Mouse (Mus musculus) CH12.LX (cell line): ENCODE results near the gene Ift43. TPM values are rescaled to one million over a fixed set of nuclear protein-coding genes. Genes with fewer than 3 reads are reported as not detected.

ENCODE experiments used
- DNase-seq: peaks from one replicate; pipeline ENCODE4 v3.0.0-alpha.2; 2013; ENCODE audit errors: extremely low read depth
- H3K27ac ChIP-seq: 2 replicates; pipeline ENCODE4 v1.5.1; 2012; ENCODE audit warnings: low read depth, mild to moderate bottlenecking, control low read depth, moderate library complexity; ENCODE audit not compliant: insufficient read depth
- H3K27me3 ChIP-seq: replicated peaks from 2 replicates; pipeline ENCODE3; 2012; ENCODE audit warnings: inconsistent platforms
- H3K36me3 ChIP-seq, 2 experiments: replicated peaks in 1 of 2; 2 replicates each; pipeline versions ENCODE3 to v1.6.1; 2012; ENCODE audit warnings: inconsistent platforms in 1 of 2, low read length in 1 of 2, mild to moderate bottlenecking in 1 of 2, mixed read lengths in 1 of 2, moderate library complexity in 1 of 2; ENCODE audit not compliant: control insufficient read depth in 1 of 2, insufficient read depth in 1 of 2
- H3K4me1 ChIP-seq, 2 experiments: 2 replicates each; pipeline ENCODE4 v1.6.1; 2012; ENCODE audit warnings: inconsistent platforms in 1 of 2, moderate library complexity in 1 of 2; ENCODE audit not compliant: insufficient read depth in 2 of 2, control insufficient read depth in 1 of 2
- H3K4me2 ChIP-seq: 2 replicates; pipeline ENCODE4 v1.6.1; 2012; ENCODE audit warnings: low read depth, mild to moderate bottlenecking, control low read depth; ENCODE audit not compliant: poor library complexity, insufficient read depth, severe bottlenecking
- H3K4me3 ChIP-seq, 3 experiments: fragments of 150-350 bp in 1 of 3; sonication (generic) in 1 of 3; replicated peaks in 1 of 3; 2 replicates each; pipeline versions ENCODE3 to v1.5.1; 2011 to 2012; ENCODE audit warnings: low read depth in 2 of 3, low read length in 2 of 3, mild to moderate bottlenecking in 2 of 3, moderate library complexity in 2 of 3, control low read depth in 1 of 3, improper control_type of control experiment in 1 of 3, inconsistent platforms in 1 of 3, mixed read lengths in 1 of 3; ENCODE audit not compliant: poor library complexity in 1 of 3
- H3K79me2 ChIP-seq: replicated peaks from 2 replicates; pipeline ENCODE4 v1.6.1; 2012; ENCODE audit warnings: mild to moderate bottlenecking, moderate library complexity; ENCODE audit not compliant: control insufficient read depth, poor library complexity, insufficient read depth, severe bottlenecking; ENCODE audit errors: extremely low read depth
- H3K9ac ChIP-seq: 2 replicates; pipeline ENCODE4 v1.6.1; 2012; ENCODE audit warnings: low read depth, mild to moderate bottlenecking, control low read depth, moderate library complexity; ENCODE audit not compliant: insufficient read depth
- H3K9me3 ChIP-seq: replicated peaks from 2 replicates; pipeline ENCODE3; 2012; ENCODE audit warnings: low read length, inconsistent platforms, mixed read lengths
- CTCF ChIP-seq, 2 experiments: IDR thresholded peaks in 1 of 2; conservative IDR thresholded peaks in 1 of 2; 2 replicates each; pipeline ENCODE4 v1.5.1; 2011 to 2012; ENCODE audit warnings: low read depth in 2 of 2, low read length in 2 of 2, improper control_type of control experiment in 1 of 2, inconsistent platforms in 1 of 2, mild to moderate bottlenecking in 1 of 2, moderate library complexity in 1 of 2
- ETS1 ChIP-seq: conservative IDR thresholded peaks from 2 replicates; pipeline ENCODE4 v1.6.1; 2012; ENCODE audit warnings: low read depth, mild to moderate bottlenecking, inconsistent platforms, low read length, improper control_type of control experiment, moderate library complexity
- JUN ChIP-seq: IDR thresholded peaks from 2 replicates; pipeline ENCODE4 v1.6.1; 2011; ENCODE audit warnings: low read depth, mild to moderate bottlenecking, low read length, improper control_type of control experiment, moderate library complexity; ENCODE audit not compliant: insufficient read depth
- KAT2A ChIP-seq: IDR thresholded peaks from 2 replicates; pipeline ENCODE4 v1.6.1; 2012; ENCODE audit warnings: low read length, improper control_type of control experiment, inconsistent platforms; ENCODE audit not compliant: insufficient replicate concordance
- MAFK ChIP-seq: IDR thresholded peaks from 2 replicates; pipeline ENCODE4 v1.6.1; 2011; ENCODE audit warnings: low read length, improper control_type of control experiment; ENCODE audit not compliant: insufficient replicate concordance
- MAX ChIP-seq: IDR thresholded peaks from 2 replicates; pipeline ENCODE4 v1.6.1; 2011; ENCODE audit warnings: low read length, improper control_type of control experiment
- MEF2A ChIP-seq: IDR thresholded peaks from 2 replicates; pipeline ENCODE4 v1.6.1; 2014; ENCODE audit warnings: low read depth, mild to moderate bottlenecking, inconsistent platforms, low read length, improper control_type of control experiment, borderline replicate concordance
- PAX5 ChIP-seq: IDR thresholded peaks from 2 replicates; pipeline ENCODE4 v1.6.1; 2012; ENCODE audit warnings: low read length, inconsistent platforms, mixed read lengths
- POLR2AphosphoS2 ChIP-seq: IDR thresholded peaks from 2 replicates; pipeline ENCODE4 v1.6.1; 2011; ENCODE audit warnings: low read depth, low read length, improper control_type of control experiment
- RAD21 ChIP-seq: IDR thresholded peaks from 2 replicates; pipeline ENCODE4 v1.6.1; 2011; ENCODE audit warnings: low read depth, mild to moderate bottlenecking, low read length, improper control_type of control experiment, moderate library complexity
- SIN3A ChIP-seq: IDR thresholded peaks from 2 replicates; pipeline ENCODE4 v1.6.1; 2012; ENCODE audit warnings: low read length, improper control_type of control experiment, inconsistent platforms
- TCF12 ChIP-seq: IDR thresholded peaks from 2 replicates; pipeline ENCODE4 v1.6.1; 2014; ENCODE audit warnings: low read depth, mild to moderate bottlenecking, inconsistent platforms, low read length, improper control_type of control experiment
- UBTF ChIP-seq: IDR thresholded peaks from 2 replicates; pipeline ENCODE4 v1.6.1; 2012; ENCODE audit warnings: low read depth, mild to moderate bottlenecking, inconsistent platforms, low read length, improper control_type of control experiment, moderate library complexity
- USF1 ChIP-seq: IDR thresholded peaks from 2 replicates; pipeline ENCODE4 v1.6.1; 2014; ENCODE audit warnings: low read depth, mild to moderate bottlenecking, inconsistent platforms, low read length, improper control_type of control experiment
- ZKSCAN1 ChIP-seq: IDR thresholded peaks from 2 replicates; pipeline ENCODE4 v1.6.1; 2012; ENCODE audit warnings: low read depth, inconsistent platforms, low read length, improper control_type of control experiment, borderline replicate concordance
- ZMIZ1 ChIP-seq: IDR thresholded peaks from 2 replicates; pipeline ENCODE4 v1.6.1; 2012; ENCODE audit warnings: low read depth, mild to moderate bottlenecking, inconsistent platforms, low read length, improper control_type of control experiment
- dilution Hi-C: fragments of 300-500 bp; cut with MboI; formaldehyde crosslinking; loops from 2 replicates; pipeline ENCODE4 v1.14.3; 2020; ENCODE audit warnings: low sequenced_read_pairs; ENCODE audit not compliant: extremely low pct_unique_long_range_greater_than_20kb, extremely low pct_ligation_motif_present
- in situ Hi-C: fragments of 300-500 bp; cut with MboI; formaldehyde crosslinking; loops from 3 replicates; pipeline ENCODE4 v1.14.3; 2019; ENCODE audit warnings: low sequenced_read_pairs, low pct_ligation_motif_present, low pct_unique_long_range_greater_than_20kb, mixed read lengths
- polyA plus RNA-seq: library from polyadenylated mRNA; unstranded; fragments of >175 nt; gene quantifications from 2 replicates; pipeline ENCODE4 v1.2.1, GENCODE M21; 2012; ENCODE audit warnings: low read depth; ENCODE audit not compliant: insufficient read length
- total RNA-seq, 2 experiments: library from RNA; depleted of rRNA; stranded (reverse); fragments of 300-350 nt in 1 of 2; fragments of >200 nt in 1 of 2; gene quantifications; 2 replicates each; pipeline ENCODE4 v1.2.3; 2012 to 2014

The Ift43 gene
- total and polyA plus RNA-seq, 3 experiments = 2.0 to 8.6 (median 2.8) TPM

DNA sequence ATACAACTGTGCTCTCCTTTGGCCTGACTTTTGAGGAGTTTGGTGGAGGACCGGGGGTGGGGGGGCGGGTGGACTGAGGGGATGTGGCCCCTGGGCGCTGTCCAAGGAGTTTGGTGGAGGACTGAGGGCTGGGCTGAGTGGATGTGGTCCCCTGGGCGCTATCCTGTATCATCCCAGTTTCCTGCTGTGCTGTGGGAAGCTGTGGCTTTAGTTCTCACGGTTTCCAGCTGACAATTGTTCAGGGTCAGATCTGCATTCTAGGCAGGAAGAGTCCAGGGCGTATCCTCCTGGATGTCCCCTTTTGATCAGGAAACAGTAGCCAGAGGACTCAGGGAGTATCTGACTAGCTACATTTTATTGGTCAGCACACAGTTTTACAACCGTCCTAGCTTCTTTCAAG lies 5.7 kb downstream of the Ift43 start:
- peaks cover 0 to 3% of the 10 kb centered on the region in 2 experiments; a peak in 3 of 4 replicates for H3K4me1 ChIP-seq
- no peaks in the 10 kb centered on the region for H3K9me3 ChIP-seq
- no peak for DNase-seq
- TF ChIP-seq ZKSCAN1 (no peak), ETS1 (no peak), CTCF (conservative IDR thresholded peaks at IDR 0.05 in 1 of 2, IDR thresholded peaks at IDR 0.05 in 1 of 2; ENCODE audit: low read depth in 2 of 2, low read length in 2 of 2) (no peak), POLR2AphosphoS2 (no peak), UBTF (no peak), RAD21 (no peak)
- H3K9ac ChIP-seq = no peak overlapping the region
- H3K36me3 ChIP-seq = no peaks in the 10 kb centered on the region
- no peak overlapping the region for H3K27ac ChIP-seq
- no peak overlapping the region for H3K4me3 ChIP-seq
- no peak overlapping the region for H3K4me2 ChIP-seq
- no peaks in the 10 kb centered on the region for H3K79me2 ChIP-seq
- peaks cover 3% of the 10 kb centered on the region for H3K27me3 ChIP-seq
- dilution Hi-C loops (no loop called here), in situ Hi-C loops (no loop called here)

DNA sequence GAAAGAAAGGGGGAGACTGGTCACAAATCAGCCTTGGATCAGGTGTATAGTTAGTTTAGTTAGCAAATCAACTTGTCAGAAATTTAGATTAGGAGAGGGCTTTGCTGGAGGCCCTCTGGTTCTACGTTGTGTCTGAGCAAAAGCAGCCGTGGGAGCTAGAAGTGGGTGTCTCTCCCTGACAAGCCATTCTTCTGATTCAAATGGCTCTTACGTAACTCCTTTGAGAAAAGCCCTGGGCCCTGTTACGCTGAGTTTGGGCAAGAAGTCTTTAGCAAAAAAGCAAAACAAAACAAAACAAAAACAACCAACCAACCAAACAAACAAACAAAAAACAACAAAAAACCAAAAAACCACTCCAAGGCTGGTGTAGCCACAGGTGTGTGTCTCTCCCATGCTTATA lies 8.4 kb downstream of the Ift43 start:
- Histone ChIP-seq H3K9me3 (no peaks in the 10 kb centered on the region), H3K4me2 (no peak overlapping the region), H3K4me1 (peaks cover 5 to 28% of the 10 kb centered on the region in 2 experiments; a peak in 3 of 4 replicates), H3K9ac (no peak overlapping the region), H3K79me2 (no peaks in the 10 kb centered on the region), H3K27ac (no peak overlapping the region), H3K36me3 (no peaks in the 10 kb centered on the region), H3K4me3 (no peak overlapping the region), H3K27me3 (no peaks in the 10 kb centered on the region)
- dilution Hi-C loops (no loop called here), in situ Hi-C loops (no loop called here)
- no peak for TF ChIP-seq RAD21
- TF ChIP-seq MAFK = no peak
- no peak for TF ChIP-seq JUN
- TF ChIP-seq KAT2A = no peak
- TF ChIP-seq POLR2AphosphoS2 = no peak
- no peak for TF ChIP-seq SIN3A
- TF ChIP-seq ZMIZ1 = no peak
- no peak for TF ChIP-seq PAX5
- TF ChIP-seq USF1 = no peak
- TF ChIP-seq MAX = no peak
- no peak for TF ChIP-seq MEF2A
- no peak for TF ChIP-seq TCF12
- no peak for DNase-seq
